Mouse (Mus musculus): ENCODE results near the gene Ankrd13b.

- no peak for TF ChIP-seq POLR2A (IDR thresholded peaks at IDR 0.05; ENCODE audit: control insufficient read depth, low read depth, low read length)
- TF ChIP-seq CTCF (IDR thresholded peaks at IDR 0.05; ENCODE audit: control insufficient read depth, insufficient read depth, insufficient replicate concordance, low read depth, low read length): peak; percentile 75
These were observed 11.9 kb upstream of the Ankrd13b start for GRCm38 (mm10) chr11:77501392-77501791.
